Mouse (Mus musculus): ENCODE data around the gene Ttc7b.

DNA sequence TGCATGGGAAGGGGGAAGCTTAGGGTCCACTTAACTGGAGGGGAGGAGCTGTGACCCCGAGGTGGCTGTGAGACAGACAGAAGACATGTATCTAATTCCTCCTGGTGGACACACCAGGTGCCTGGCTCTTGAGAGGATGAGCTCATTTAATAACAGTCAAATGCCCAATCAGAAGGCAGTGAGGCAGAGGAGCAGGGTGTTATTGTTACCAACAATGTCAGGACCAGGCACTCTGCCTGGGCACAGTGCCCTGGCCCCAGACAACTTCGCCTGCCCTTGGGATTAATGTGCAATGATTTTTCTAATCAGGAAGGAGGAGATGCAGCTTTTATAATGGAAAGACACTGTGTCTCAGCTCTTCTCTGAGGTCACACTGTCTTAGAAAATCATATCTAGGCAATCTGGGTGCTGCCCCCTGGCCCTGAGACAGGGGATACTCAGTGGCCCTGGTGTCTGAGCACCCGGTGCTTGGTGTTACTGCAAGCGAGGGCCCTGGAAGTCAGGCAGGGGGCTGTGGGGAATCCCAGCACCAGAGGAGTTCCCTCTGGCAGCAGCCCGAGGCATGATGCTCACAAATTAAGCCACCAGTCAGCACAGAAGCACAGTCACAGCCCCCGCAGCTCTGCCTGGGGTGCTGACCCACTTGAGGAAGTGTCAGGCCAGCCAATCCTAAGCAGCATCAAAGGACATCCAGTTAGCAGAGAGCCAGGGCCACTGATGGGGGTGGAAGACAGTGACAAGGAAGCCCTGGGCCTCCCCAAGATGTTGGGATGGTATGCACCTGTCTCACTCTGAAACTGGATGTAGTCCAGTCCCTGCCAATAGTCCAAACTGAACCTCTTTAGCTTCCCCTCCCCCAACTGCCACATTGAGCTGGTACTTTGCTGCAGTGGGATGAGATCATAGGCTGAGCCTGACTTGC, 209.9 kb downstream of the Ttc7b start:
- TF ChIP-seq POLR2A (IDR thresholded peaks at IDR 0.05; ENCODE audit: low read depth, low read length), result no peak
- TF ChIP-seq CTCF (IDR thresholded peaks at IDR 0.05; ENCODE audit: borderline replicate concordance, insufficient read depth, low read length), result no peak

Measured in embryonic fibroblast, embryonic 13.5 days (primary cell).